Mouse (Mus musculus) E14TG2a.4 (cell line): ENCODE data around the gene Mmd2.

ENCODE experiments used
- H3K27me3 ChIP-seq: 2 replicates; pipeline ENCODE4 v1.6.1; 2014; ENCODE audit warnings: low read length, control low read depth; ENCODE audit not compliant: insufficient read depth
- H3K36me3 ChIP-seq: 2 replicates; pipeline ENCODE4 v1.6.1; 2014; ENCODE audit warnings: low read length, control low read depth; ENCODE audit not compliant: insufficient read depth
- H3K4me1 ChIP-seq: replicated peaks from 2 replicates; pipeline ENCODE4 v1.6.1; 2014; ENCODE audit warnings: low read depth, low read length, control low read depth
- H3K4me3 ChIP-seq: replicated peaks from 2 replicates; pipeline ENCODE4 v1.5.1; 2014; ENCODE audit warnings: mild to moderate bottlenecking, low read length
- H3K9me3 ChIP-seq: 2 replicates; pipeline ENCODE4 v1.6.1; 2014; ENCODE audit warnings: low read length, control low read depth
- CTCF ChIP-seq: conservative IDR thresholded peaks from 2 replicates; pipeline ENCODE4 v1.5.1; 2014; ENCODE audit warnings: low read length
- NANOG ChIP-seq: IDR thresholded peaks from 2 replicates; pipeline ENCODE4 v1.6.1; 2014; ENCODE audit warnings: borderline replicate concordance, low read length, mixed read lengths
- POU5F1 ChIP-seq: IDR thresholded peaks from 2 replicates; pipeline ENCODE4 v1.6.1; 2014; ENCODE audit warnings: low read length, borderline replicate concordance

Gene Mmd2

DNA sequence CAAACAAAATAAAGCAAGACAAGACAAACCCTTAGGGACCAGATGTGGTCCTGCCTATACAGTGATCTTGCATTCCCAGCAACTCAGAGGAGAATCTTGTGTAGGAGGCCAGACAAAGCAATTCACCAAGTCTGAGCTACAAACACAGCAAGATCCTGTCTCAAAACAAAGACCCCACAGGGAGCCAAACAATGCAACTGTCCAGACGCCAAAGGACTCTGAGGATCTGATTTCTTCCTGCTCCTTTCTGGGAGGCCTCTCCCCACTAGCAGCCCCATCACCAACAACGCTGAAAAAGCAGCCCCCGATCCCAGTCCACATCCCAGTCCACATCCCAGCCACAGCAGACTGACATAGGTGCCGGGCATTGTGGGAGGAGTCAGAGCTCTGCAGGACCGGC is 62.3 kb downstream of the Mmd2 start:
- Histone ChIP-seq H3K27me3 (peaks cover 5% of the 10 kb centered on the region; the same call in 1 of the 2 replicates), H3K4me3 (no peak overlapping the region; the same call in 1 of the 2 replicates), H3K9me3 (no peaks in the 10 kb centered on the region), H3K36me3 (peaks cover 27% of the 10 kb centered on the region), H3K4me1 (peaks cover 78% of the 10 kb centered on the region)
- TF ChIP-seq CTCF (no peak), NANOG (peak; percentile 89), POU5F1 (no peak)

GRCm38 (mm10) chr5:142545014-142545795 is 63.4 kb downstream of the Mmd2 start:
- peaks cover 2% of the 10 kb centered on the region; the same call in 1 of the 2 replicates for H3K27me3 ChIP-seq
- no peaks in the 10 kb centered on the region for H3K9me3 ChIP-seq
- peak overlapping the region; percentile 37 for H3K4me3 ChIP-seq
- H3K36me3 ChIP-seq = peaks cover 38% of the 10 kb centered on the region
- H3K4me1 ChIP-seq = peaks cover 87% of the 10 kb centered on the region
- TF ChIP-seq NANOG = no peak
- no peak for TF ChIP-seq CTCF
- no peak for TF ChIP-seq POU5F1

DNA sequence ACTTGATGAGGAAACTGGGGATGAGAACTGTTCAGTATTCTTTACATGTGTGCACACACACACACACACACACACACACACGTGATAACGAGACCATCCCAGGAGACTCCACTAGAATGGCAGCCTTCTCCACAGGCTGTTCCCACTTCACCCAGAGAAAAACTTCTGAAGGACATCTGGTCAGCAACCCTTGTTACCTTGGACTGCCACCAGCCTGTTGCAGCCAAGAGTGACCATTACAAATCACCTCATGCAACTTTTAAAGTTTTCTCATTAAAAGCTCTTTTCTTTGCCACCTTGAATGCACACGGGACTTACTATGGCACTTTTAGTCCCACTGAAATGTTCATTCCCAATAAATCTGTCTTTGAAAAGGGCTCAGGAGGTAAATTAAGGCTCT is 71.3 kb downstream of the Mmd2 start:
- Histone ChIP-seq H3K9me3 (no peaks in the 10 kb centered on the region), H3K27me3 (no peaks in the 10 kb centered on the region)
- TF ChIP-seq POU5F1 (no peak), CTCF (no peak), NANOG (no peak)

DNA sequence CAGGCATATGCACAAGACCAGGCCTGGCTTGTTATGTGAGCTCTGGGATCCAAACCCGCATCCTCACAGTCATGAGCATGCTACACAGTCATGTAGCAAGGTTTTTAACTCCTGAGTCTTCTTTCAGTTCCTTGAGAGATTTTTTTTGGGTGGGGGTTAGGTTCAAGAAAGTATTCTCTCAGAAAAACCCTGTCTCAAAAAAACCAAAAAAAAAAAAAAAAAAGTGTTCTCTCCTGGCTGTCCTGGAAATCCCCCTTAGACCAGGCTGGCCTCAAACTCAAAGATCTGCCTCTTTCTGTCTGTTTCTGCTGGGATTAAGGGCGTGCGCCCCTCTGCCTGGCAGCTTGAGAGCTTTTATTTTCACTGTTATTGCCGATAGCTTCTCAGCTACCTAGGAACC is 73.2 kb downstream of the Mmd2 start:
- Histone ChIP-seq H3K9me3 (no peaks in the 10 kb centered on the region), H3K4me1 (peaks cover 33% of the 10 kb centered on the region), H3K36me3 (peaks cover 46% of the 10 kb centered on the region), H3K4me3 (no peak overlapping the region), H3K27me3 (peaks cover 4% of the 10 kb centered on the region; the same call in 1 of the 2 replicates)
- no peak for TF ChIP-seq CTCF
- TF ChIP-seq NANOG = no peak
- no peak for TF ChIP-seq POU5F1

More for the DNA sequence above, 71.3 kb downstream of the Mmd2 start:
- Histone ChIP-seq H3K36me3 (peaks cover 57% of the 10 kb centered on the region), H3K4me3 (no peak overlapping the region), H3K4me1 (peaks cover 42% of the 10 kb centered on the region)

- Histone ChIP-seq H3K4me1 (peaks cover 21% of the 10 kb centered on the region), H3K9me3 (no peaks in the 10 kb centered on the region), H3K27me3 (peaks cover 21% of the 10 kb centered on the region), H3K4me3 (peak within 1 kb of the TSS; percentile 71), H3K36me3 (peaks cover 38% of the 10 kb centered on the region)
- TF ChIP-seq NANOG (no peak), CTCF (no peak), POU5F1 (no peak)
Measured at GRCm38 (mm10) chr5:142529915-142530314, 78.7 kb downstream of the Mmd2 start, which contains the start of gene Papolb. Gene Papolb (minus strand): TSS chr5:142530076.

DNA sequence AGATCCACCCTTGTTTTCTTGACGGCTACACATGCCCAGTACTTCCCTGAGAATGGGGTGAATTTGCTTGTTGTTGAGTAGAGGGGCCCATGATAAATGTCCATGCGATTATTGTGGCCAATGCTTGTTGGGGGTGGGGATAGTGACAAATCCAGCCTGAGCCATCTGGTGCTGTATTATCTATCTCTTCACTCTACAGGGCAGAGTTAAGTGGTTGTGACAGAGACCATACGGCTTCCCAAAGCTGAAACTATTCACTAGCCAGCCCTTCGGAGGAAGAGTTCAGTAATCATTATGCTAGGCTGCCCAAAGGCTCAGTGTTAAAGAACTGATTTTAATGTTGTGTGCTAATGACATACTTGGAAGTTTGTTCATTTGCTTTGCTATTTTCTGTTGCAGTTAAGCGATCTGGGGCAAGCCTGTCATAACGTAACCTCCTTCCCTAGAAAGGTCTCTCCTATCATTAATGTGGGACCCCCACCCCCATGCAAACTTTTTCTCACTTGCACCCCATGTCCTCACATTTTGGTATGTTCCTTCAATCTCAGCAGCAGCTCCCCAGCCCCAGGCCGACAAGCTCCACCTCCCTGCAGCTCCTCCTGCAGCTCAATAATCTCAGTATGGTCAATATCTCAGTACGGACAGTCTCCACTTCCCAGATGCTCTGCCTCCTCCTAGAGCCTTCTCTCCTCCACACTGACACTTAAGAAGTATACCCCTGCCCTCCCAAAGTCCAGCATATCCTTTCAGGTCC is 83.7 kb downstream of the Mmd2 start:
- TF ChIP-seq NANOG = no peak
- TF ChIP-seq CTCF = no peak
- no peak for TF ChIP-seq POU5F1
- Histone ChIP-seq H3K9me3 (no peaks in the 10 kb centered on the region), H3K4me1 (peaks cover 7% of the 10 kb centered on the region), H3K36me3 (peaks cover 48% of the 10 kb centered on the region), H3K27me3 (peaks cover 14% of the 10 kb centered on the region), H3K4me3 (no peak overlapping the region)

DNA sequence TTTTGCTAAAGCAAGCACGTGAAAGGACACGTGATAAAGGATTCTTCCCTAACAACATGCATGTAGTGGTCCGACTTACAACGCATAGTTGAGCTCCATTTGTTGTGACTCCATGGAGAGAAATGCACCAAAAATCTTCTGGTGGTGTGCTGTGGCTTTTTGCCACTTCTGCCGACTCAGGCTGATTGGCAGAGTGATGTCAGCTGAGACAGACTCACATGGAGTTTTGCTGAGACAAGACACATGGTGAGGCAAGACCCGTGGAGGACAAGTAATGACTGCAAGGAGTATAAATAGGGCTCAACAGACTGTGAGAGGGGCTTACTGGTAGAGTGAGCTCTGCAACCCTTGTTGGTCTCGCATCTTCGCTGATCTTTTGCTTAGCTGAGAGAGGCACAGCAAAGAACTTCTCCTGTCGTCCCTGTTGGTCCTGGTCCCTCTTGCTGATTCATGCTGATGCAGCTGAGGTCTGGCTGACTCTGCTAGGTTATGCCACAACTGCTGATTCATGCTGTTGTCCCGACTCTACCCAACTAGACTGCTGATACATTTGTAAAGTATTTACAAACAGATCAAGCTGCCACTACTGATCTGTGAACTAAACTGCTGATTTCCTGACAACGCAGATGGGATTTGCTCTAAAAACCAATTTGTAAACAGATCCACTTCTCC is 87.3 kb downstream of the Mmd2 start:
- H3K36me3 ChIP-seq = peaks cover 29% of the 10 kb centered on the region
- peaks cover 20% of the 10 kb centered on the region for H3K4me1 ChIP-seq
- TF ChIP-seq CTCF (no peak), NANOG (no peak), POU5F1 (no peak)
- no peak overlapping the region for H3K4me3 ChIP-seq
- no peaks in the 10 kb centered on the region for H3K27me3 ChIP-seq
- H3K9me3 ChIP-seq = no peaks in the 10 kb centered on the region

GRCm38 (mm10) chr5:142520360-142520759 is 88.2 kb downstream of the Mmd2 start:
- Histone ChIP-seq H3K4me3 (no peak overlapping the region), H3K36me3 (peaks cover 28% of the 10 kb centered on the region), H3K4me1 (peaks cover 22% of the 10 kb centered on the region), H3K27me3 (no peaks in the 10 kb centered on the region), H3K9me3 (no peaks in the 10 kb centered on the region)
- TF ChIP-seq NANOG (no peak), POU5F1 (no peak), CTCF (no peak)
